Mouse (Mus musculus) kidney, postnatal 36 days (tissue): ENCODE data around the gene Iscu.
A peak's percentile ranks its signal among the peaks of the same experiment; 100 is the strongest.

Experiments used
- DNase-seq, 2 experiments: peaks; one replicate each; pipeline ENCODE4 v3.0.0; 2021 to 2022; ENCODE audit warnings: mixed read lengths in 2 of 2

Iscu gene

DNA sequence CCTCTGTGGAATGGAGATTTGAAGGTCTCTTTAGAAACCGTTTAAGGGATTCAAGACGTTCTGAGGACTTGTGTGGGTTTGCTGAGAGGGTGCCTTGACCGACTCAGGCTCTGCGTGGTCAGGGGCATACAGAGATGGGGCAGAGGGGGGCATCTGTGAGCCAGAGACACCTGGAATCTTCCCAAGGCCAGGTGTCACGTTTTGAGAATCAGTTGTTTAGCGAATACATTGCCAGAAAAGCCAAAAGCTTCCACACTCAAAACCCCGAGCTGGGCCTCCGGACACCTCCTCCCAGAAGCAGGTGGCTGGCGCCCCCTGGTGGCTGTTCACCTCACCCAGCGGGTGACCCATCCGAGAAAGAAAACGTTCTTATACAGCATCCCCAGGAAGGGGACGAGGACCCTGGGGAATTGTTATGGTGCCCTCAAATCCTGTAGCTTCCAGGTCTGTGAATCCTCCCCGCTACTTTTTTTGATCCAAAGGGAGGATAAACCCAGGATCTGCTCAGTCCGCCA is 43.1 kb downstream of the Iscu start:
- DNase-seq = peak; percentile 44 to 92

GRCm38 (mm10) chr5:113818572-113818971 is 46.0 kb downstream of the Iscu start:
- DNase-seq = no peak

GRCm38 (mm10) chr5:113824228-113824627 is 51.7 kb downstream of the Iscu start:
- DNase-seq = no peak

DNA sequence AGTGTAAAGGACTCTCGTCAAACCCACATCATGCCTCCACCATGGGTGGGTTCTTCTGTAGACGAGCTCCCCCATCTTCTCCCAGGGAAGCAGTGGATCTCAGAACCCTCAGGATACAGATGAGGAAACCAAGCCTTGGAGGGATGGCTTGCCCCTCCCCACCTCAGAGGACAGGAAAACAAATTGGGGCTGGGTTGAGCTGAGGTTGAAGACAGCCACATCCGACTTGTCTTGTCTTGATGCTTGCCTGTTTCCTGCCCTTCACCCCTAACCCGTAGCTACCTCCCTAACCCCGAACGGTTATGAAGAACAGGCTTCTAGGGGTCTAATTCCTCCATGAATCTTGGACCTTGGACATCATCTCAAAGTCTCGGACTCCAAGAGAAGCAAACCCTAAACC is 53.0 kb downstream of the Iscu start:
- DNase-seq = no peak

DNA sequence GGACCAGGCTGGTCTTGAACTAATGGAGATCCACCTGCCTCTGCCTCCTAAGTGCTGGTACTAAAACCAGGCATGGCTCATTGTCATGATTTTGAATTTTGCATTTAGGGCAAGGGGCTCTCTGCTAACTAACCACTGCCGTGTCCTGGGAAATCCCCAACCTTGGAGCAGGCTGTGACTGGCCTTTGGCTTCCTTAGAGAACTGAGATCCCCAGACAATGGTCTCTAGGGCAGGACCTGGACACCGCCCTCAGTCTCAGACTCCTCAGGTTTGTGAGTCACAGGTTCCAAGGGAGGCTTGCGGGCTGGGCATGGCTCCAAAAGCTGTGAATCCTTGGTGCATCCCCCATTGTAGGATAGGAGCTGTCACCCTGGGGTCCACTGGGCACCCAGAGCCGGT is 54.1 kb downstream of the Iscu start:
- no peak for DNase-seq
